Mouse (Mus musculus): ENCODE data around the gene Bax.

Bax gene

GRCm38 (mm10) chr7:45456721-45457203 lies 9.9 kb downstream of the Bax start:
- no peak for DNase-seq (ENCODE audit: low spot score)

DNA sequence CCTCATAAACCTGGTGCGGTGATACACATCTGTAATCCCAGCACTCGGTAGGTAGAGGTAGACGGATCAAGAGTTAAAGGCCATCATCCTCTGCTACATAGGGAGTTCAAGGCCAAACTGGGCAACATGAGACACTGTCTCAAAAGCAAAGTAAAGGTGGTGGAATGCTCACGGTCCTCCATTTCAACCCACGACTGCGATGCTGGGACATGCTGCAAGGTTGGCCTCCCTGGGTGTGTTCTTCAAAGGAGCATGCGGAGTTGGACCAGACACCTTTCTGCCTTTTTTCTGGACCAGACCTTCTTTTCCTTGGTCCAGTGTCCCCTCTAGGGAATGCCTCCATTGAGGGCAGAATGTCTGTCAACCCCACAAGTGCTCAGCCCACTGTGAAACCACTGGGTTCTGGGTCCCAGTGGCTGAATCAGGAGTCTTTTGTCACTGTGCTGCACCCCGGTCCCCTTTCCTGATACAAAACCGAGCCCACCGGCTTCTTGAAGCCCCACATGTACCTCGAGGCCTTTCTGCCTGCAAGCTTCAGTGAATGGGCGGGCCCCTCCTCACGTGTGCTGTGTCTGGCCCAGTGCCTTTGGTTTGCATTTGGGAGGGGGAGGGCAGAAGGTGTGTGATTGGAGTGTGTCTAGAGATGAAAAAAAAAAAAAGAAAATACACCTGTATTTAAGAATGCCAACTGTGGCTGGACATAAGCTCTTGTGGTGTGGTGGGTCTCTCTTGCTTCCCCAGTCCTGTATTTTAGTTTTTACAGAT lies 10.6 kb downstream of the Bax start:
- DNase-seq (ENCODE audit: low spot score), result no peak

DNA sequence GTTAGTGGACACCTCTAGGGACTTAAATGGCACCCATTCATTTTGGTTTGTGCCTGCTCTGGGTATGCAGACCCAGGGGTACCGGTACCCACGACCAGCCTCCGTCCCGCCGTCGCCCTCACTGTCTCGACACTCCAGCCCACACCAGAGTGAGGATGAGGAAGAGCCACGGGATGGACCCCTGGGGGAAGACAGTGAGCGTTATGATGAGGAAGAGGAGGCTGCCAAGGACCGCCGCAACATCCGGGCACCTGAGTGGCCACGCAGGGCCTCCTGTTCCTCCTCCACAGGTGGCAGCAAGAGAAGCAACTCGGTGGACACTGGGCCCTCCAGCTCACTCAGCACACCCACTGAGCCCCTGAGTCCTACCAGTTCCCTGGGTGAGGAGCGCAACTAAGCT lies 11.7 kb downstream of the Bax start:
- DNase-seq (ENCODE audit: low spot score), result no peak

DNA sequence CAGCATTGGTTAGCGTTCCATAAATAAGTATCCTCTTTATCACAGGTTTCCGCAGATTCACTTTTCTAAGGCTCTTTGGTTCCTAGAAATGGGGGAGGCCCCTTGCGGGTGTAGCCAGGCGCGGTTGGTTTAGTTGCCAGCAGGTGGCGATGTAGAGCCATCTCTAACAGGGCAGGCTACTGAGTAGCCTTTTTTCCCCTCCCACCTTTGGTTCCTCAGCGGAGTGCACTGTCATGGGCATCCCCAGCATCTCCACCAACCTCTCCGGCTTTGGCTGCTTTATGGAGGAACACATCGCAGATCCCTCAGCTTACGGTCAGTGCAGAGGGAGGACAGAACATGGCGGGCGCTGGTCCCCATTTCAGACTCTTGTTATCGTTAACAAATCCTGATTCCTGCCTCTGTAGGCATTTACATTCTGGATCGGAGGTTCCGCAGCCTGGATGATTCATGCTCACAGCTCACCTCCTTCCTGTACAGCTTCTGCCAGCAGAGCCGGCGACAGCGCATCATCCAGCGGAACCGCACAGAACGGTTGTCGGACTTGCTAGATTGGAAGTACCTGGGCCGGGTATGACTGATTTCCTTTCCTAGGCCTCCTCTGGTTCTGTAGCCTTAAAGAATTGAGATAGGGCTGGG lies 15.2 kb downstream of the Bax start:
- no peak for DNase-seq (ENCODE audit: low spot score)

DNA sequence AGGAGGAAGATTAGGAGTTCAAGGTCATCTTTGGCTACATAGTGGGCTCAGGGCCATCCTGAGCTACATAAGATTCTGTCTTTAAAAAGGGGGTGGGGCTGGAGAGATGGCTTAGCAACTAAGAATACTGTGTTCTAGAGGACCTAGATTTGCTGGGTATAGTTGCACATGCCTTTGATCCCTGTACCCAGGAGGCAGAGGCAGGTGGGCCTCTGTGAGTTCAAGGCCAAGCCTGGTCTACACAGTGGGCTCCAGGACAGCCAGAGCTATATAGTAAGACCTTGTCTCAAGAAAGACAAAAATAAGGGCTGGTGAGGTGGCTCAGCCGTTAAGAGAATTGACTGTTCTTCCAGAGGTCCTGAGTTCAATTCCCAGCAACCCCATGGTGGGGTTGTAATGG lies 16.7 kb downstream of the Bax start:
- DNase-seq (ENCODE audit: low spot score), result no peak

DNA sequence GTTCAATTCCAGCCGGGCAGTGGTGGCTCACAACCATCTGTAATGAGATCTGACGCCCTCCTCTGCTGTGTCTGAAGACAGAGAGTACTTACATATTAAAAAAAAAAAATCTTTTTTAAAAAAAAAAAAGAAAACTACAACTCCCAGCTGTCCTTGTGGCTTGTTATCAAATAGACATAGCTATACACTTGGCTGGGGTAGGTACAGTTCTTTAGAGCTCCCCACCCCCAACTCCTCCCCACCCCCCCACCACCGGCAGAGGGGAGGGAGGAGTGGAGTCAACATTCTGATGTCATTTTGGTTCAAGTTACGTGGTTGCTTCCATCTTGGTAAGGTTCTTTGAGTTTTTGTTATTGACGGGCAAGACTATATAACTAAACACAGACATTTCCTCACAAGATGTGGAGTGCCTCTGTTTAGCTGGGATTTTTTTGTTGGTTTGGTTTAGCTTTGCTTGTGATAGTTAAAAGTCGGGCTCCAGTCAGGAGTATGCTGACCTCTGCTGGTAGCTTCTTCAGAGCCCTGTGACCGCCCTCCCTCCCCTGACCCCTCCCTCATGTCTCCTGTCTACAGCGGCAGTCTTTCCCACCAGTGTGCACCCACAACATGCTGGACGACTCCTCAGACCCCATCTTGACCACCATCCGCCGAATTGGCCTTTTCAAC lies 19.2 kb downstream of the Bax start:
- DNase-seq (ENCODE audit: low spot score), result no peak

DNA sequence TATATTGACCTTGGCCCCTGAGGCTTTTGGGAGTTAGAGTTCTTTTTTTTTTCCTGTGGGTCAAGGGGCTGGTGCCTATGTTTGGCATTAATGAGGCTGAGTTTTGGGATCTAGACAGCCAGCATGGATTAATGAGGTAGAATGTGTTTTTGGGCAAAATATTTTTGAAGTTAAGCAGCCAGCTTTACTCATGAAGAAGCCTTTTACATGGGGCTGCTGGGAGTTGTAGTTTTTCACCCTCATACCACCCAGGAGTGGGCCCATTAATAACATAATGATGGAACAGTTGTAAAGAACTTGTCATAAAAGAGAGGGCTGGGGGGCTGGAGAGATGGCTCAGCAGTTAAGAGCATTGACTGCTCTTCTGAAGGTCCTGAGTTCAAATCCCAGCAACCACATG lies 20.1 kb downstream of the Bax start:
- no peak for DNase-seq (ENCODE audit: low spot score)

DNA sequence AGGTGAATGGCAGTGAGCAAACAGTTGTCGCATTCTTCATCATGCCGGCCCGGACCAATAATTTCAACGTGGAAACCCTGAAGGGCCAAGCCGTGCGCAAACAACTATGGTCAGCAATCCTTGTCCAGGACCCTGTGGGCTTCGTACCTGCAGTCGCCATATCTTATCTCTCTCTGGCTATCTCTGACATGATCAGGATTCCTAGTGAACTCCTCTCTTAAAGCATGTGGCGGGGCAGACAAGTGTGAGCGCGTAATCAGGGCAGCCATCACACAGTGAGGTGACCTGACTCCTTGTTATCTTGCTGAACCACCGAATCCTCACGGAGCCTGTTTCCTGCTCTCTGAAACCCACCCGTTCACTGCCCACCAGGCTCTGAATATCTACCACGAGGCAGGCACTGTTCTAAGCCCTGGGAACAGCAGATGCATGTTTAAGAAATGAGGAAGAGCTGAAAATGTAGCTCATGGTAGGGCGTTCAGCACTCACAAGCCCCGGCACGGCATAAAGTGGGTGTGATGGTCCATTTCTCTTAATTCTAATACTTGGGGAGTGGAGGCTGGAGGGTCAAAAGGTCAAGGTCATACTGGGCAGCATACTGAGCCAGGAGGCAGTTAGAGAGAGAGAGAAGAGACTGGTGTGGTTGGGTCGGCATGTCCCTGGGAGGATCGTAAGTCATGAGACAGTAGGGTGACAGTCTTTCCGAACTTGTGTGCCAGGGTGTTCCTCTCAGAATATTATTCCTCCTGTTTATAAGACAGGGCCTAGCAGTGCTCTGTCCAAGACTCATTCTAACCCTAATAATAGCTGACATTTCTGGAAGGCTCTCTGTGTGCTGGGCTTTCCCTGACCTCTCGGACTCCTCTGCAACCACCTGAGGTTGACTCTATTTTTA lies 22.9 kb downstream of the Bax start:
- DNase-seq (ENCODE audit: low spot score), result no peak

- DNase-seq (ENCODE audit: low spot score), result no peak
Observed at GRCm38 (mm10) chr7:45437521-45438276, 29.0 kb downstream of the Bax start, which contains the start of gene Ruvbl2. Gene Ruvbl2 (minus strand): TSS chr7:45438096.

DNA sequence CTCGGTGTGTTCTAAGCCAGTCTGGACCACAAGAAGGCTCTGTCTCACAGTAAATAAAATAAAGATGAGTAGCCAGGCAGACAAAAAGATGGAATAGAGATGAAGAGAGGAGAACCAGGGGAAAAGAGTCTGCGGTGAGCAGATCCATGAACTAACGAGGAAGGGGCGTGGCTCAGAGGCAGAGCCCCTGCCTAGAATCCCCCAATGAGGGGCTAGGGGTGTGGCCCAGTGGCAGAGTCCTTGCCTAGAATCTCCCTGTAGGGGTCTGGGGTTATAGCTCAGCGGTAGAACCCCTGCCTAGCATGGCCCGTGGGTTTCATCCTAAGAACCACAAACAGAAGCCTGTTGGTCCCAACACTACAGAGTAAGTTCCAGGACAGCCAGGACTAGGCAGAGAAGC lies 29.7 kb downstream of the Bax start:
- DNase-seq (ENCODE audit: low spot score), result no peak

DNA sequence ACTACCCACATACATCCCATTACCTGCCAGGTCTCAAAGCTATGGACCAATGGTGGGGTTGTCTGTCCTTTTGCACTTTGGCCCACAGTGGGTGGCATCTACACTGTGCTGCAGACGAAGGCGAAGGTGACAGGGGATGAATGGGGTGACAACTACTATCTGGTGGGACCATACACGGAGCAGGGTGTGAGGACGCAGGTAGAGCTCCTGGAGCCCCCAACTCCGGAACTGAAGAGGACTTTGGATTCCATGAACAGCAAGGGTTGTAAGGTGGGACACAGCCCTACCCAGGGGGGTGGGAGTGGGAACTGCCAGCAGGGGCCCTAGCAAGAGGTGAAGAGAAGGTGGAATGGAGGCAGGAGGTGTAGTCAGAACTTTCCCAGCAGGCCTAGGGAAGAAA lies 30.3 kb downstream of the Bax start:
- DNase-seq (ENCODE audit: low spot score), result no peak

DNA sequence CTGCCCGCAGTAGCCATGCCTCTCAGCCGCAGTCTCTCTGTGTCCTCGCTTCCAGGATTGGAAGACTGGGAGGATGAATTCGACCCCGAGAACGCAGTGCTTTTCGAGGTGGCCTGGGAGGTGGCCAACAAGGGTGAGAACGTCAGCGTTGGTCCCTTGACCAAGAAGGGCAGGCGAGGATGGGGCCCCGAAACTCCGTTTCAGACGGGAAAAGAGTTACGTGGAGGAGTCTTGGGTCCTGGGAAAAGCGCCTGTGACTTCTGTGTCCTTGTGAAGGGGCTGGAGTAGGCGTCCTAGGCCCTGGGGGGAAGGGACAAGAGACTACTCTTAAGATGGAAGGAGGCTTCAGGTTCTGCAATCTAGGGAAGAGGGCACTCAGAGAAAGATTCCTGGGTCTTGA lies 31.7 kb downstream of the Bax start:
- DNase-seq (ENCODE audit: low spot score), result no peak

- DNase-seq (ENCODE audit: low spot score), result peak; percentile 99
Observed at GRCm38 (mm10) chr7:45434203-45435015, 32.3 kb downstream of the Bax start, which contains the start of gene Gys1. Gene Gys1 (plus strand): TSS chr7:45434844.

DNA sequence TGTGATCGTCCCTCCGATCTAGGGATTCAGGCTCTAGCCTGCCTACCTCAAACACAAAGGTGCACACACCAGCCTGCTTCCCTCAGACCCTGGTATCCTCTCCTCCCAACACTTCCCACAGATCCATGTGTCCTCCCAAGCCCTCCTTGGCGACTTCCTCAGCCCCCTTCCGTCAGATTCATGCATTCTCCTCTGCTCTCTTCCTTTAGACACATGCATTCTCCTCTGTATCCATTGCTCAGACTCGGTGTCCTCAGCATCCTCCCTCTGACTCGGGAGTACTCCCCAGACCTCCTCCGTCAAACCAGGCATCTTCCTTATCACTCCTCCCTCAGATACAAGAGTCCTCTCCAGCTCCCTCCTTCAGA lies 32.9 kb downstream of the Bax start:
- no peak for DNase-seq (ENCODE audit: low spot score)

- DNase-seq (ENCODE audit: low spot score), result no peak
Observed at GRCm38 (mm10) chr7:45426556-45426955, 40.1 kb downstream of the Bax start.

DNA sequence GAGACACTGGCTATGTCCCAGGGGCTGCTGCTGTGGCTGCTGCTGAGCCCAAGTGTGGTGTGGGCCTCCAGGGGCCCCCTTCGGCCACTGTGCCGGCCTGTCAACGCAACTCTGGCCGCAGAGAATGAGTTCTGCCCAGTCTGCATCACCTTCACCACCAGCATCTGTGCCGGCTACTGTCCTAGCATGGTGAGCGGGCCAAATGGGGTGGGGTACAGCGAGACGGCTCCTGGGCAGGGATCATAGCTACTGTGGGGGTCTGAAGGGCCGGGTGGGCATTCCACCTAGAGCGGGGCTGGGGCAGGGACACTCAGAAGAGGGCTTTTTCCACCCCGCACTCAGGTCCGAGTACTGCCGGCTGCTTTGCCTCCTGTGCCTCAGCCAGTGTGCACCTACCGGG lies 45.5 kb downstream of the Bax start:
- no peak for DNase-seq (ENCODE audit: low spot score)

- no peak for DNase-seq (ENCODE audit: low spot score)
Observed at GRCm38 (mm10) chr7:45420615-45420919, 46.1 kb downstream of the Bax start, which contains the start of gene Lhb. Gene Lhb (plus strand): TSS chr7:45420820.

GRCm38 (mm10) chr7:45419859-45420614 lies 46.7 kb downstream of the Bax start:
- DNase-seq (ENCODE audit: low spot score), result no peak

- no peak for DNase-seq (ENCODE audit: low spot score)
Observed at GRCm38 (mm10) chr7:45417962-45418492, 48.7 kb downstream of the Bax start.

GRCm38 (mm10) chr7:45415636-45416035 lies 51.1 kb downstream of the Bax start:
- no peak for DNase-seq (ENCODE audit: low spot score)
